Mouse (Mus musculus): ENCODE data around the gene Ntng2. TPM values are rescaled to one million over a fixed set of nuclear protein-coding genes. Genes with fewer than 3 reads are reported as not detected.

The Ntng2 gene
- total and polyA plus RNA-seq, 3 experiments, result 5.4 to 19.1 TPM; not detected in 1

- Histone ChIP-seq H3K36me3 (ENCODE audit: control insufficient read depth in 1 of 2, insufficient read depth in 2 of 2, low read length in 2 of 2) (no peaks in the 10 kb centered on the region), H3K27me3 (ENCODE audit: control insufficient read depth in 1 of 2, insufficient read depth in 2 of 2, low read length in 2 of 2) (no peaks in the 10 kb centered on the region)
These were observed 17.8 kb downstream of the Ntng2 start for GRCm38 (mm10) chr2:29235026-29235425.

GRCm38 (mm10) chr2:29234002-29234401 lies 18.8 kb downstream of the Ntng2 start:
- TF ChIP-seq MYC (IDR thresholded peaks at IDR 0.05; ENCODE audit: low read depth, low read length), result no peak
- no peak for TF ChIP-seq MEF2A (IDR thresholded peaks at IDR 0.05; ENCODE audit: extremely low read depth, insufficient replicate concordance, low read depth, low read length, poor library complexity, severe bottlenecking)
- no peak for TF ChIP-seq POLR2AphosphoS5 (IDR thresholded peaks at IDR 0.05; ENCODE audit: borderline replicate concordance, low read depth, low read length)
- TF ChIP-seq USF2 (IDR thresholded peaks at IDR 0.05; ENCODE audit: borderline replicate concordance in 1 of 2, insufficient read depth in 1 of 2, low read depth in 1 of 2, low read length in 2 of 2), result no peak
- no peak for TF ChIP-seq GATA1 (IDR thresholded peaks at IDR 0.05; ENCODE audit: low read depth, low read length)
- no peak for TF ChIP-seq CHD2 (IDR thresholded peaks at IDR 0.05; ENCODE audit: low read length)
- no peak for TF ChIP-seq GABPA (IDR thresholded peaks at IDR 0.05; ENCODE audit: low read depth, low read length)
- no peak overlapping the region for H3K9ac ChIP-seq (ENCODE audit: control insufficient read depth, low read depth, low read length, poor library complexity, severe bottlenecking)
- H3K4me1 ChIP-seq (ENCODE audit: control insufficient read depth in 1 of 2, insufficient read depth in 2 of 2, low read length in 2 of 2), result no peaks in the 10 kb centered on the region
- H3K9me3 ChIP-seq (replicated peaks; ENCODE audit: insufficient read depth, low read length), result no peaks in the 10 kb centered on the region
- H3K27me3 ChIP-seq (ENCODE audit: control insufficient read depth in 1 of 2, insufficient read depth in 2 of 2, low read length in 2 of 2), result no peaks in the 10 kb centered on the region
- no peak overlapping the region for H3K27ac ChIP-seq (ENCODE audit: control insufficient read depth, low read depth, low read length)
- no peak overlapping the region for H3K4me3 ChIP-seq (ENCODE audit: control insufficient read depth in 1 of 2, insufficient read depth in 1 of 2, low read depth in 2 of 2, low read length in 2 of 2)
- no peaks in the 10 kb centered on the region for H3K36me3 ChIP-seq (ENCODE audit: control insufficient read depth in 1 of 2, insufficient read depth in 2 of 2, low read length in 2 of 2)
- no peak for DNase-seq (ENCODE audit: low read depth, low spot score)
- no peaks in the 10 kb centered on the region for H3K79me2 ChIP-seq (ENCODE audit: control insufficient read depth, insufficient read depth, low read length, poor library complexity)

More at GRCm38 (mm10) chr2:29235026-29235425, 17.8 kb downstream of the Ntng2 start:
- Histone ChIP-seq H3K9me3 (replicated peaks; ENCODE audit: insufficient read depth, low read length) (no peaks in the 10 kb centered on the region), H3K27ac (ENCODE audit: control insufficient read depth, low read depth, low read length) (no peak overlapping the region), H3K4me1 (ENCODE audit: control insufficient read depth in 1 of 2, insufficient read depth in 2 of 2, low read length in 2 of 2) (no peaks in the 10 kb centered on the region), H3K79me2 (ENCODE audit: control insufficient read depth, insufficient read depth, low read length, poor library complexity) (no peaks in the 10 kb centered on the region), H3K9ac (ENCODE audit: control insufficient read depth, low read depth, low read length, poor library complexity, severe bottlenecking) (no peak overlapping the region), H3K4me3 (ENCODE audit: control insufficient read depth in 1 of 2, insufficient read depth in 1 of 2, low read depth in 2 of 2, low read length in 2 of 2) (no peak overlapping the region)
- no peak for DNase-seq (ENCODE audit: low read depth, low spot score)
- TF ChIP-seq HCFC1 (IDR thresholded peaks at IDR 0.05; ENCODE audit: low read depth, low read length) (no peak), ZNF384 (IDR thresholded peaks at IDR 0.05; ENCODE audit: low read depth, low read length) (no peak), MYB (IDR thresholded peaks at IDR 0.05; ENCODE audit: low read depth, low read length) (no peak), NELFE (IDR thresholded peaks at IDR 0.05; ENCODE audit: low read depth, low read length) (no peak), POLR2AphosphoS2 (IDR thresholded peaks at IDR 0.05; ENCODE audit: low read length) (no peak), EP300 (IDR thresholded peaks at IDR 0.05; ENCODE audit: low read depth in 1 of 2, low read length in 2 of 2) (no peak), POLR2AphosphoS5 (IDR thresholded peaks at IDR 0.05; ENCODE audit: borderline replicate concordance, low read depth, low read length) (no peak), MAFK (IDR thresholded peaks at IDR 0.05; ENCODE audit: borderline replicate concordance, low read depth, low read length) (no peak), USF1 (IDR thresholded peaks at IDR 0.05; ENCODE audit: low read depth, low read length) (no peak), RCOR1 (IDR thresholded peaks at IDR 0.05; ENCODE audit: low read depth, low read length) (no peak), RAD21 (IDR thresholded peaks at IDR 0.05; ENCODE audit: low read depth, low read length) (no peak), USF2 (IDR thresholded peaks at IDR 0.05; ENCODE audit: borderline replicate concordance in 1 of 2, insufficient read depth in 1 of 2, low read depth in 1 of 2, low read length in 2 of 2) (no peak), GATA1 (IDR thresholded peaks at IDR 0.05; ENCODE audit: low read depth, low read length) (no peak)

Measured in MEL (cell line).